Comparison of ENCODE assay signal across 18 mouse cellular contexts in genomic region chr19:10763381-10764031, GRCm38 (mm10). TPM values are rescaled to one million over a fixed set of nuclear protein-coding genes. Genes with fewer than 3 reads are reported as not detected.
DNase-seq lines count a peak whose midpoint lies in the region; ATAC-seq and TF ChIP-seq lines count a peak whose summit lies in the region.
"Had no signal": no experiment of that assay in that cellular context is flagged by ENCODE, and none has a peak within 500 bp of the region (broad histone marks: within the 10 kb centered on the region; RNA-seq: fewer than 3 reads in every experiment).

No protein-coding gene starts in this region.

- no peak for DNase-seq in frontal cortex, postnatal 14 days (ENCODE audit: low spot score in 2 of 2)
- no peak for DNase-seq in spleen, adult 2 months (ENCODE audit: low read depth in 1 of 2, low spot score in 2 of 2)
- DNase-seq in spleen, postnatal 14 days (ENCODE audit: low spot score in 2 of 2), result no peak
- DNase-seq in NIH3T3 (ENCODE audit: low read depth), result peak; percentile 62
- DNase-seq in naive thymus-derived CD4-positive, alpha-beta T cell, adult 2 months (ENCODE audit: low read depth), result peak; percentile 84
- no peak for DNase-seq in thymus, postnatal 14 days
- no peak for DNase-seq in B cell, adult 2 months
- DNase-seq: gastrocnemius, postnatal 36 days; layer of hippocampus, adult 9-11 months; liver, postnatal 0 days; lung, postnatal 14 days had no signal

- H3K36me3 ChIP-seq in spleen, adult 2 months (ENCODE audit: control insufficient read depth, insufficient read depth, low read length), result no peaks in the 10 kb centered on the region
- H3K36me3 ChIP-seq: intestine, embryonic 15.5 days; limb, embryonic 15.5 days; neural tube, embryonic 12.5 days had no signal

- 72% methylated on average over 21 of the region's 21 CpGs for WGBS in spleen, adult 2 months

- TF ChIP-seq POLR2A in spleen, adult 2 months (IDR thresholded peaks at IDR 0.05; ENCODE audit: low read depth, low read length), result no peak

- peak overlapping the region; percentile 22; the same call in 1 of the 2 replicates for H3K27ac ChIP-seq in spleen, adult 2 months (ENCODE audit: insufficient read depth, low read length)
- H3K27ac ChIP-seq: intestine, embryonic 15.5 days; limb, embryonic 15.5 days; neural tube, embryonic 12.5 days had no signal

- peaks cover 8% of the 10 kb centered on the region; the same call in 1 of the 2 replicates for H3K4me1 ChIP-seq in spleen, adult 2 months (ENCODE audit: control insufficient read depth, insufficient read depth, insufficient read length)

- H3K4me3 ChIP-seq in spleen, adult 2 months (ENCODE audit: extremely low read depth, insufficient read depth, insufficient read length), result peak overlapping the region; percentile 10; the same call in 1 of the 2 replicates
- H3K4me3 ChIP-seq: intestine, embryonic 15.5 days; limb, embryonic 15.5 days; megakaryocyte, embryonic 14.5 days; neural tube, embryonic 12.5 days had no signal

- no peak for TF ChIP-seq CTCF in spleen, adult 2 months (IDR thresholded peaks at IDR 0.05; ENCODE audit: extremely low read depth, insufficient read depth, insufficient read length, insufficient replicate concordance)

- ATAC-seq in frontal cortex, adult (ENCODE audit: low TSS enrichment), result peak; percentile 74
- ATAC-seq: intestine, embryonic 15.5 days; liver, postnatal 0 days; midbrain, embryonic 16.5 days had no signal

- H3K27me3 ChIP-seq in spleen, adult 2 months (ENCODE audit: control insufficient read depth, insufficient read depth, low read length), result no peaks in the 10 kb centered on the region
- H3K27me3 ChIP-seq: intestine, embryonic 15.5 days; limb, embryonic 15.5 days; neural tube, embryonic 12.5 days had no signal

RNA-seq across cellular contexts. Expression of gene Cd5, which starts 24.7 kb away (rescaled TPM):
- polyA plus RNA-seq in spleen, adult 2 months (2012; rRNA removed), result 35.2 and 41.1 TPM in 2 replicates
- polyA plus RNA-seq: hindbrain, embryonic 11.5 days had no signal

Comparison
In these comparisons a context has a peak if more than half of its experiments do, and no peak if none do; other contexts are left out.
1. DNase-seq: peak in NIH3T3 (single experiment) and naive thymus-derived CD4-positive, alpha-beta T cell, adult 2 months (single experiment); none in frontal cortex, postnatal 14 days (0 of 2), spleen, adult 2 months (0 of 2), spleen, postnatal 14 days (0 of 2), thymus, postnatal 14 days (single experiment) and B cell, adult 2 months (0 of 2).